Mouse (Mus musculus): ENCODE data around the gene Zbtb16. TPM values are rescaled to one million over a fixed set of nuclear protein-coding genes. Genes with fewer than 3 reads are reported as not detected.

Zbtb16 gene
- total RNA-seq, 2 experiments from 2014 or later, result 108 to 116 TPM

DNA sequence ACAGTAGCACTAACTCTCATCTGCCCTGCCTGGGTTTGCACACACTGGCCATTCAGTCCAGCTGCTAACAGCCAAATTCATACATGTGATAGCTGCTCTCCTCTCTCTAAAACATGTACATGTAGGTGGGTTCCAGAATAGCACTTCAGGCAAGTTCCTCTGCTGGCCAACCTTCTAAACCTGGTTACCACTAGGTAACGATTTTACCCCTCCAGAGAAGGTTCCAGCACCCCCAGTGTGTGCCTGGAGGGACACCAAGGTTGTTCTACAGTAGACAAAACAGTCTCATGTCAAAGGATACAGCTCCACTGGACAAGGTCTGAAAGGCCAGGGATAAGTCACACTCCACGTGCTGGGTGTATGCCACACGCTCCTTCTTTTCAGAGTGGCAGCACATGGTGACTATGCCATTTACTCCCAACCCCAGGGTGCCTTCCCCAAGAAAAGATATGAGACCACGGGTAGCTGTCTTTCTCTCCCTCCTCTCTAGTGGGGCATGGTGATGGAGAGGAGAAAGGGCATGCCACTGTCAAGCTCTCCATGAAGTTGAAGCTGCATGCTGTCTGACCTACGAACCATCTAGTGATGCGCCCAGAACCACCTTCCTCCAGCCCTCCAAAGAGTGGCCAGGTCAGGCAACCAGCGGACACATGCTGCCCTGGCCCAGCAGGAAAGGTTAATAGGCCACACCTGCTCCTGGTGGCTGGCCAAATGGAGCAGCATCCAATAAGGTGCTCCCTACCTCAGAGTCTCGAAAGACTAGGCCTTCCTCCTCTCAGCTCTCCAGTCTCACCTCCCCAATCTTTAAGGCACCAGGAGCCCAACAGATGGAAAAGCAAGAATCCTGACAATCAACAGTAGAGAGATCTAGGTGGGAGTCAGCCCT, 104.1 kb downstream of the Zbtb16 start:
- no peak for DNase-seq (ENCODE audit: low spot score)

DNA sequence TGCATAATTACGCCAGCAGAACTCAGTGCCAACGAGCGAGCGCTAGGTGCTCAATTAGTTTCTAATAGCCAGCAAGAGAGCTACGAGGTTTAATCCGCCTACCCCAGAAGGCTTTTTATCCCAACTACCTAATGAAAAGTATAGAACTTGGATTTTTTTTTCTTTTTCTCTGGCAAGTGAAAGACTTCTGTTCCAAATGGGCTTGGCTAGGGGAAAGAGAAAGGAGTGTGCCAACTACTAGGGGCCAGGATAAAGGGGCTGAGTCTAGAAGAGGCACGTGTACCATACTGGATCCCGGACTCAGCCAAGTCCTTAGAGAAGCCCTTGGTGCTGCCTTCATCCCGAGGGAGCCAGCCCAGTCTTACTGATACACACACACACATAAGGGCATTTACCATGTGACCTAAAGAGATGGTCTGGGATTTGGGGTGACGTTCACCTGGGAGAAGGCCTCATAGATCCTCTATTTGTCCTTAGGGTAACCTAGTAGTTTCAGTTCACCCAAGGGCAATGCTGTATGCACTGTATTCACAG, 105.5 kb downstream of the Zbtb16 start:
- DNase-seq (ENCODE audit: low spot score), result no peak

DNA sequence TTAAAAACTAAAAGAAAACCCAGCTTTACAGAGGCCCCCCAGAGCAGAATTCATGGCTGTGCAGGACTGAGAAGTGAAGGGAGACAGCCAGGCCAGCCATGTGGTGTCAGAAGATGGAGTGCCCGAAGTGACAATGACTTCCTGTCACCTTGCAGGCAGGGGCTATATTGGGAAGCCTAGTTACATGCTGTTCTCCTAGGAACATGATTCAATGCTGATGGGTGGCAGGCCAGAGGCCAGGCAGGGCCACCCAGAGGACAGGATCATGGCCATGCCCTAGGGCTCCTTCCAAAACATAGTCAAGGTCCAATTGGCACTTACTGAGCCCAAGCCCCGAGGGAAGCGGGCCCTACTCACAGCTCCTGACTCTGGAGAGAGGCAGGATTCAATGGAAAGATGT, 106.6 kb downstream of the Zbtb16 start:
- peak; percentile 89 for DNase-seq (ENCODE audit: low spot score)

DNA sequence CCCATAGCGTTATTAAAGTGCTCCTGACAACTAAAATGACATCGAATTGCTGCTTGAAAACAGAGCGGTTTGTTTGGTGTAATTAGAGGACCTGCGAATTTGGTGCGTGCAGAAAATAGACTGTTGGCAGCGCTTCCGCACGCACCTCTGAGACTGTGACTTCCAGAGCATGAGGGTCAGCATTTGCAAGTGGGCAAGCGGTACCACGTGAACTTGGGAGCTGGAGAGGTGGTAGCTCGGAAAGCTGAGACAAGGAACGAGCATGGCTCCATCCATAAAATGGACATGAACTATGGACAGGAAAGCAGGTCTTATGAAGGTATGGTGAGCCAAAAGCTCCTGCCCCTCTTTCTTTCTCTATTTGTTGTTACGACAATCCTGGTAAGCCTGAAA, 107.3 kb downstream of the Zbtb16 start:
- DNase-seq (ENCODE audit: low spot score), result peak; percentile 84

DNA sequence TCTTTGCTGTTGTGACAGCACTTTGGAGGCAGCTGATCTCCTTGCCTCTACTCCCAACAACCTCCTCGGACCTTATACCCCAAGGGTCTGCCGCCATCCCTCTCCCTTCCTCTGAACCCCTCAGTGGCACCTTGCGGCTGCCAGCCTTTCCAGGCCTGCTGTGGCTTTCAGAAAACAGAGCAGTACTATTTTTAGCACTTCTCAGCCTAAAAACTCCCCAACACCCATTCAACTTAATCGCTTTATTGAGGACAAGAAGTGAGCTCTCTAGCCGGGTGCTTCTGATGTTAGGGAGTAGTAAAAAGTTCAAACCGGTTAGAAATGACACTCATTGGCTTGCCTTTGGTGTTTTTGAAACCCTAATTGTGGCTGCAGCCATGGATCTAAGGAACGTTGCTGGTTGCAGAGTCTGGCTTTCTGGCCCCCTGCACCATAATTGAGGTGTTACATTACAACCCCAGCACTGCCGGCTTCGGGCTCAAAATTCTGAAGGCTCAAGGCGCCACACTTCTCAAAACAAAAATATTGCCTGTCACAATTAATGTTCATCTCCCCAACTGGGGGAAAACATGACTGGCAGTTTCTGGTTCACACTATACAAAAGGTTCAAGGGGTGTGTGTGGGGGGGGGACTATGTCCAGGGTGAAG, 107.8 kb downstream of the Zbtb16 start:
- DNase-seq (ENCODE audit: low spot score), result no peak

DNA sequence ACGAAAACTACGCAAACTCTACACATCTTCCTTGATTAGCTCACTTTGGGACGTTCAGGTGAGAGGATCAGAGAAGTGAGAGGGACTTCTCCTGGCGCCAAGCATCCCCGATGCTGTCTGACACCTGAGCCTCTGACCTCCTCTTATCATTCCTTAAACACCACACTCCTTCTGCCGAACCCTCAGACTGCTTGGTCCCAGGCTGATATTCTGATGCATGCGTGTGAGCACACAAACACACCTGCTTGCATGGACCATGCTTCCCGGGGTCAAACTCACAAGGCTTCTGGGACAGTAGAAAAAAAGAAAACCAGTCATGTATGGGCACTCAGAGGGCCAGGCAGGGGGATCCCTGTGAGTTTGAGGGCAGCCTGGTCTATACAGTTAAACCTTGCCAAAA, 109.7 kb downstream of the Zbtb16 start:
- no peak for DNase-seq (ENCODE audit: low spot score)

DNA sequence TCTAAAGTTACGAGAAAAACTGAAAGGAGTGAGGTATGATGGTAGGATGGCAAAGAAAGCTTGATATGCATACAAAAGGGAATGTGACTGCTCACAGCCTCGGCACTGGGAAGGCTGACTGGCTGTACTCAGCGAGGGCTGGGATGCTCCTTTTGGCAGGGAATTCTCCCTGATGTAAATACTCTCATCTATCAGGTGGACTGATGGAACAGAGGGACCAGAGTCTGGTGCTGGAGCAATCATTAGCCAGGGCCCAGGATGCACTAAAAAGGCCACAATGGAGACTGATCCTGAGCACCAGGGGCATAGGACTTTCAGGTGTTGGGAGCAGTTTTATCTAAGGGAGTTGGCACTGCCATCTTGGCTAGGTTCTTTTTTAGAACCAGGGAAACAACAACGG, 110.1 kb downstream of the Zbtb16 start:
- DNase-seq (ENCODE audit: low spot score), result no peak

DNA sequence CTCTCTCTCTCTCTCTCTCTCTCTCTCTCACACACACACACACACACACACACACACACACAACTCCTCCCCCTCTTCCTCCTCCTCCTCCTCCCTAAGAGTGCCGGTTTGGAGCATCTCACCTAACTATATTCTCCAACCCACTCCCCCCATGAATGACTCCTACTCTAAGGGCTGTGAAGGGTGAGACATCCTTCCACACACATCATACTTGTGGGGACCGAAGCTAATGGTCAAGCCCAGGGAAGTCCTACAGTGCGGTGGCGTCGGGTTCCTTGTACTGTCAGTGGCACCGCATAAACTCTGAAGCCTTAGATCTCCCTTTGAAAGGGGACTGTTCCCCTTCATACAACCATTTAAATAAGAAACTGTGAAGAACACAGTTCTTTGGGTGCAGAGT, 110.9 kb downstream of the Zbtb16 start:
- DNase-seq (ENCODE audit: low spot score), result no peak

DNA sequence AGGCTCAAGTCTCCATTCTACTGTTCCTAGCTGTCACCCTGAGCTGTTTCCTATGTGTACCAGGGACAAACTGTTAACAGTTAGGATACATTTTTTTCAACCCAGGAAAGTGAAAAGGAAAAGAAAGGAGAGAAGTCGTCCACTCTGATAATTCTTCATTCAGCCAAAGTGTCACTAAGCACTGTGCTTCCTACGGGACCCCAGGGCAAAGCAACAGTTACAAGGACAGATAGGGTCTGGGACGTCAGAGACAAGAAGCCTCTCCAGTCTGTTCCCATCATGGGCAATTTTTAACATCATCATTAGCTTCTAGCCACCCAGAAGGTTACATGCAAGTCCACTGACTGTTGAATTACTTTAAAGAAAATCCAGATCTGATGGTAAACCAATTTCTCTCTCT, 111.3 kb downstream of the Zbtb16 start:
- DNase-seq (ENCODE audit: low spot score), result no peak

DNA sequence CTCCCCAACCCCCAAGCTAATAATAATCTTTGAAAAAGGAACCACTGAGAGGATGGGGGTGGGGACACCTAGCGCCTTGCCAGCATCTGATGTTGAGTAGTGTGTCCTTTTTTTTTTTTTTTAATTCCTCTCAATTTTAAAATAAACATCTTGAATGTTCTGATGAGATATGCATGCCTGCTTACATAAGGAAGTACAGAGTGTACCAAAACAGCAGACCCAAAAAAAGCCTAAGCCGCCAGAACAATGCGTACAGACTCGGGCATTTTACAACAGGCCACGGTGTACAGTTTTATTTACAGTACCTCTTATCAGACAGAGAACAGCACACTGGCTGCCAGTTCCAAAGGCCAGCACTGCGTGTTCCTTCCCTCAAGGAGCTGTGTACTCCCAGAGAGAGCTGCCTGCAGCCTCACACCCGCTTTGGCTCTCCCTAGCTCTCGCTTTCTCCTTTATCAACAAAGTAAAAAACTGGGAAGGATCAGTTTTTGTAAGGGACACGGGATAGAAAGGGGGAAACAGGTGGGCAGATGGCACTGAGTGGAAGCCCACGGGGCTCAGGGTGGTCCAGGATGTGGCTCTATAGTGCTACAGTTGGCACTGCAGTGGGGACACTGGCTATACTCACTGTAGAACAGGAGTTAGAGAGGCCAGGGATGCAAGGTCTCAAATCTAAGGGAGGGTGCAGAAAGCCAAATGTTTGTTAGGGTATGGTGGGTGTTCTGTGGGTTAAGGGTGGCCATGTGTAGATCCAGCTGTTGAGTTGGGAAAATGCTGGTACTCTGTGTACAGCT, 112.3 kb downstream of the Zbtb16 start:
- peak; percentile 92 for DNase-seq (ENCODE audit: low spot score)

DNA sequence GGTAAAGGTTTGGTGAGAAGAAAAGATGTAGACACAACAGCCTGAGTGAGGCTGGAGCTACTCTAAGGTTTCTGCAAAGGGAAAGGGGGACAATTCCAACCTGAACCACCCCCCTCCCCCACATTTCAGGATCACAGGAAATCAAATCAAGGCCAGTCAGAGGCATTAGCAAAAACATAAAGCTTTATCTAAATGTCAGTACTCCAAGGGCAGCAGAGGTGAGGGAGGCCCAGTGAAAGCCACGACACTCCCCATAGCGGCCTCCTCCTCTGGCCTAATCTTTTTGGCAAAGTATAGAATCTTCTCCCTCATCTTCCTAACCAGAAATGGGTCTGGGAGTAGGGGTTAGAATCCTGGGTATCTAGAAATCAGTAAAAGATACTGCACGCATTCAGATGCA, 113.0 kb downstream of the Zbtb16 start:
- DNase-seq (ENCODE audit: low spot score), result no peak

DNA sequence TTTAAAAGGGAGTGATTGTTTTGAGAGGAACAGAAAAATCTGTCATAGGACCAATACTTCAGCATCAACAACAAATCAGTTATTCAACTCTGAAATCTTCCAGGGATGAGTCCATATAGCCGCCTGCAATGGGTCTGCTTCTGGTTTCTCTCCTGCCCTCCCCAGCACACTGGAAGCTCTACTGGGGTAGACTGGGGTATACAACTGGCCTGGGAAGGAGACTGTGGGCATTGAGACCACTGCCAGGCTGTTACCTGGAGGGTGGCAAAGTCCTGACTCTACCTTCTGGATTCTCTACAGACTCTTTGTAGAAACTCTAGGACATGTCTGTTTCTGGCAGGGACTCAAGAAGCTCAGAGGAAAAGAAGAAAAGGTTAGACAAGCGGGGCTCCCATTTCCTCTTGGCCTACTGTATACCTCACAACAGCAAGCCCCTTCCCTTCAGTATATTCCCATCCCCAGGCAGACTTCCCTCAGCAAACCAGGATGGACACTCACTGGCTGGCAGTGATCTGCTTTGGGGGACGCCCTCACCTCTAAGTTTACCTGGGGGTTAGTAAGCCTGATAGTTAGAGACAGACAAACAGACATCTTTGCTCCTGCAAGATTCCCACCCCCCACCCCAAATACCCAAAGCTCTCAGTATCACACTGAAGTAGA, 113.6 kb downstream of the Zbtb16 start:
- DNase-seq (ENCODE audit: low spot score), result no peak

DNA sequence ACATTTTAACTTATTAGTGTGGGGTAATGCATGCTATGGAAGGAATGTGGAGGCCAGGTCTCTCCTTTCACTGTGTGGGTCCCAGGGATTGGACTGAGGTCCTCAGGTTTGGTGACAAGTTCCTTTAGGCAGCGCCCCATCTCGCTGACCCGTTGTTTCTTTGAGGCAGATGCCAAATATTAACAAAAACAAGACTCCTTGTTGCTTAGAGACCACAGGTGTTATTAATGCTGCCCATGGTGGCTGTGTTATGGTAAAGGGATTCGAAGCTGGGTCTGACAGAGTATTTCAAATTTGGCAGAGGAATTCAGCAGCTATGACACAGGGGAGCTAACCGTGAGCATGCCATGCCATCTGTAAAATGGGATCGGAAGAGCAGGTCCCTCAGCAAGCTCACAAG, 114.4 kb downstream of the Zbtb16 start:
- no peak for DNase-seq (ENCODE audit: low spot score)

DNA sequence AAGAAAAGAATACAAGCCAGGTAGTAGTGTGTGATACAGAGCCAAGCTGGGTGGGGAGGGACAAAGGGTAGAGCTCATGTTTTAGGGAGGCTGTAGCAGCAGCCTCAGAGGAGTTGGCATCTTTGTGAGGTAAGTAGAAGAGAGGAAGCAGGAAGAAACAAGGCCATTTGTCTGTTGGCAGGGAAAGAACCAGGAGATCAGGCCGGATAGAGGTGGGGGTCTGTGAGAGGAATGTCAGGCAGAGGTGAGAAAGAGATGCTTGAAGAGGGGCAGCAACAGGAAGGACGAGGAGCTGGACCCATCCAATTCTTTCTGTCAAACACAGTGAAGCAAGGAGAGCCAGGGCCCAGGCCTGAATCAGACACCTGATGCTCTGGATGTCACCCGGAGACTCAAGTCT, 114.8 kb downstream of the Zbtb16 start:
- DNase-seq (ENCODE audit: low spot score), result no peak

DNA sequence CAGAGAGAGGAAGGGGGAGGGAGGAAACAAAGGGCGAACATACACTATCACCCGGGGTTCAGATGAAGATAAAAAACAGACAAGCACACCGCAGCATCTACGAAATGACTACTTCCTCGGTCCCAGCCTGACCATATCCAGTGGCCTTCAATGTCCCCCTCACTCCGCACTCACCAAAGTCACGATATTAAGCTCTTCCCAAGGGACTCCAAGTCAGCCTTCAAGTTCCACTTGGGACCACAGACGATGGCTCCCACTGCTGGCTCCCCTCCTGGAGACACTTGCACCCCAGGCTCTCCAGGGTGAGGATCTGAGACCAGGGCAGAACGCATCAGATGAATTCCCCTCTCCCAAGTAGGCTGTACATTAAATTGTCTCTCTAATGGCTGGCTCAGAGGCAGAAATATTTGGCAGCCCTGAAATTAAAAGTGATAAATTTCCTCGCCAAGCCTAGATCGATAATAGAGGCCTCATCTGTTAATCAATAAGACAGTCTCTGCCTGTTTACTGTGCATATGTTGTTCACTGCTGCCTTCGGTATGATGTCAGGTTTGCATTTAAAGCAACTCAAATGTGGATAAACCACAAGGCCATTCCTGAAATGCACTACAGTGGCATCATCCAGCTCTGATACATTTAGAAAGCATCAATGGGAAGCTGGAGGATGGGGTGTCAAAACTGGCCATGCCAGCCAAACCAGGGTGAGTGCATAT, 115.6 kb downstream of the Zbtb16 start:
- no peak for DNase-seq (ENCODE audit: low spot score)

DNA sequence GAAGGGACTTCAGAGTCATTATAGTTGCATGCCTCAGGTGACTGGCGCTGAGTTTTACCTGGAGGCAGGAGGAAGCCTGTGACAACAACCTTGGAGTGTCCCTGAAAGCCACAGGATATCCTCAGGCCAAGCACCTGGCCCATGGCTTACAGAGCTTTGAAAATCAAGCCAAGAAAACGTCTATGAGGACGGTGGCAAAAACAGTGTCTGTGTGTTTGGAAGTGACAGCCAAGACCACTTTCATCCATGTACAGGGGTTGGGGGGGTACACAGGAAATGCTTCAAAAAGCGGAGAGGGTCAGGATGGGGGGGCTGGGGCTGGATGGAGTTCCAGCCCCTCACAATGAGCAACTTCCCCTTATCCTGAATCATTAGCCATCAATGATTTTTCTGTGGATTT, 116.4 kb downstream of the Zbtb16 start:
- no peak for DNase-seq (ENCODE audit: low spot score)

DNA sequence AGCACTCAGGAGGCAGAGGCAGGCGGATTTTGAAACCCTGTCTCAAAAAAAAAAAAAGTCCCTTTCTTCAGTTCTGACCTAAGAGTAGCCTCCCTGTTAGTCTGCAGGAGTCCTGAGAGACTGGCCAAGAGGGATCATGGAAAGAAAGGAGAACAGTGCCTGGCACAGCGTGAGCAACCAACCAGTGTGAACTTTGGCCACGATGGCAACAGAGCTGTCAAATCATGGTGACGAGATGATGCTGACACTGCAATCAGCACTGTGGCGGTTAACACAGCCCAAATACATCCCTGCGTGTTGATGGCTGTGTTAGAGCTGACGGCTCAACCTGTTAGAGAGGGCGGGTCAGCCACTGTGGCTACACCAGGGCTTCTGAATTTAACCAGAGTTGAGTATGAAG, 119.5 kb downstream of the Zbtb16 start:
- no peak for DNase-seq (ENCODE audit: low spot score)

DNA sequence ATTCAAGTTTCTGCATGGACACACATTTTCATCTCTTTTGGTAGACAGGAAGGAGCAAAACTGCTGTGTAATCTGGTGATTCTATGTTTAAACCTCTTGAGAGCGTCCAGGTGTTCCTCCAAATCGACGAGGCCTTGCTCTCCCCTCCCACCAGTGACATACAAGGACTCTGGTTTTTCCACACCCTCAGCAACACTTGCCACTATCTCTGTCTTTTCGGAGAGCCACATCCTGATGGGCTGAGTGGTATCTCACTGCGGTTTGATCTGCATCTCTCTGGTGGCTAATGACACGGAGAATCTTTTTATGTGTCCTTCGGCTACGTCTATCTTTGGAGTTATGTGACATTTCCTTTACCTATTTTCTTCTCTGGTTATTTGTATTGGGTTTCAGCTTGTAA, 121.0 kb downstream of the Zbtb16 start:
- DNase-seq (ENCODE audit: low spot score), result no peak

DNA sequence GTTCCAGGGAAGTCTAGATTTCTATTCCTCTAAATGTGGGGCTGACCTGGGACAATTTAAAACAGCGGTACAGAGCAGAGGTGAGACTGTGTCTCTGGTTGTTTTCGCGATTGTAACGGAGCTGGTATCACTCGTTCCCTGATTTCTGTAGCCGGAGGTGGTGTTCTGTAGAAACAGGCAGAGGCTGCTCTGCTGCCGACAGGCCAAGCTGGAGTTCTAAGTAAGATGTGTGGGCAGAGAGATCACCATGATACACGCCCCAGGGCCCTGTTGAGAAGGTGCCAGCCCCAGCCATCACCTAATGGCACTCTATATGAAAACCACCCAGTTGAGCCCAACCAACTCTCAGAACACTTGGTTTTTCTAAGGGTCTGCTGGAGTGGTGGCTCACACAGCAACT, 122.2 kb downstream of the Zbtb16 start:
- no peak for DNase-seq (ENCODE audit: low spot score)

DNA sequence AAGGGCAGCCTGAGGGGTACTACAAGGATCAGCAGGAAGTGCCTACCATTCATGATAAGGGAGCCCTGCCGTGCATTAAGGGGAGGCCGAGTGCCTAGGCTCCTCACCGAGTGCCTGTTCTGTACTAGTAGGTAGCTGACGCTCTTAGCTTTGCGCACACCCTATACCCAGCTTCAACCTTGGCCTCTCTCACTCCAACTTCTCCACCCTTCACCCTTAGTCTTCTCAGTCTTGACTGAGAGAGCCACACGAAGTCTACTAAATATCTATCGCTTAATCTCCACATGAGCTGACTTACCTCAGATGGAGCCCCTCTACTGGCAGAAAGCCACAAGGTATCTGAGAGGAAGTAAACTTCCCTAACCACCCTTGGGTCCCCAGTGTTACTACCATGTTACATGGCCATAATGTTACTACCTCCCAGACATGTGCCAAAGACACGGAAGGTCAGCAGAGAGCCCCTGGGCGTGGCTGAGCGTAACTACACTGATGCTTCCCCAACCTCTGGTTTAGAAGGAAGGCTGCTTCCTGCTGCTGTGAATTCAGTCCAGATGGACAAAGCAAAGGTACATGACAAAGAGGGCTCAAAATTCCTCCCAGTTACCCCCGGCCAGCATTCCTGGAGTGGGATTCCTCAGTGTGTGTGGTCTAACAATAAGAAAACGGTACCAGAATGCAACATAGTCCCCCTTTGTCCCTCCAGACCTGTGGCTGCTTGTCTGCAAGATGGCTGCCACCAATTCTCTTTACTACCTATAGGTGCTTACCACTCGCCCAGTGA, 122.8 kb downstream of the Zbtb16 start:
- no peak for DNase-seq (ENCODE audit: low spot score)
